Mouse (Mus musculus) G1E (cell line): ENCODE data around the gene Itgal. TPM values are rescaled to one million over a fixed set of nuclear protein-coding genes. Genes with fewer than 3 reads are reported as not detected.
"Not testable (repeated sequence)": the region's sequence is repeated elsewhere in the genome, so short reads cannot be mapped to it uniquely, and the experiment has no call there.

Experiments
- ATAC-seq: 2 replicates; pipeline ENCODE4 v1.8.0; 2016; ENCODE audit warnings: mild to moderate bottlenecking; ENCODE audit not compliant: insufficient number of reproducible peaks, poor library complexity, low FRiP score, severe bottlenecking; ENCODE audit errors: extremely low read depth
- DNase-seq: peaks from one replicate; pipeline ENCODE4 v3.0.0; 2012; ENCODE audit warnings: low spot score
- H3K27me3 ChIP-seq: 2 replicates; pipeline ENCODE4 v1.6.1; 2012; ENCODE audit warnings: mild to moderate bottlenecking, low read length, inconsistent platforms; ENCODE audit not compliant: insufficient read depth
- H3K36me3 ChIP-seq: replicated peaks from 2 replicates; pipeline ENCODE3; 2012; ENCODE audit warnings: mild to moderate bottlenecking, inconsistent platforms
- H3K4me1 ChIP-seq: 2 replicates; pipeline ENCODE4 v1.6.1; 2012; ENCODE audit warnings: low read depth, low read length, inconsistent platforms, mixed read lengths; ENCODE audit not compliant: insufficient read depth
- H3K4me3 ChIP-seq: 2 replicates; pipeline ENCODE4 v1.5.1; 2012; ENCODE audit warnings: low read depth, mild to moderate bottlenecking, inconsistent platforms, low read length, moderate library complexity, mixed read lengths
- H3K9me3 ChIP-seq: replicated peaks from 2 replicates; pipeline ENCODE4 v1.6.1; 2012; ENCODE audit warnings: inconsistent platforms
- CTCF ChIP-seq: IDR thresholded peaks from 2 replicates; pipeline ENCODE4 v1.5.1; 2012; ENCODE audit warnings: low read depth, low read length, inconsistent platforms, mixed read lengths
- GATA1 ChIP-seq: IDR thresholded peaks from 2 replicates; pipeline ENCODE4 v1.6.1; 2012; ENCODE audit warnings: borderline replicate concordance, low read length, inconsistent platforms, mixed read lengths
- GATA2 ChIP-seq: IDR thresholded peaks from 2 replicates; pipeline ENCODE4 v1.6.1; 2012; ENCODE audit warnings: low read depth, low read length, inconsistent platforms, borderline replicate concordance
- POLR2AphosphoS5 ChIP-seq: IDR thresholded peaks from 2 replicates; pipeline ENCODE4 v1.6.1; 2012; ENCODE audit warnings: low read depth, low read length, inconsistent platforms; ENCODE audit not compliant: insufficient replicate concordance
- TAL1 ChIP-seq: conservative IDR thresholded peaks from 2 replicates; pipeline ENCODE4 v1.6.1; 2012; ENCODE audit warnings: low read depth, low read length, inconsistent platforms, mixed read lengths
- polyA plus RNA-seq: library from polyadenylated mRNA; stranded (reverse); fragments of >175 nt; gene quantifications from 2 replicates; pipeline ENCODE4 v1.2.3, GENCODE M21; 2012
- total RNA-seq, 2 experiments: library from RNA; stranded (forward) in 1 of 2; stranded (reverse) in 1 of 2; fragments of 200-1000 nt in 1 of 2; fragments of >200 nt in 1 of 2; fragmentation: Nextera tagmentation in 1 of 2; gene quantifications; 2 replicates each; pipeline ENCODE4 v1.2.3; 2014 to 2017

Itgal gene
- total RNA-seq (2014; fragmentation: Nextera tagmentation) = 3.7 and 5.1 TPM in 2 replicates
- 3.1 and 4.1 TPM in 2 replicates for total RNA-seq (2017)
- polyA plus RNA-seq = 1.7 and 2.2 TPM in 2 replicates

DNA sequence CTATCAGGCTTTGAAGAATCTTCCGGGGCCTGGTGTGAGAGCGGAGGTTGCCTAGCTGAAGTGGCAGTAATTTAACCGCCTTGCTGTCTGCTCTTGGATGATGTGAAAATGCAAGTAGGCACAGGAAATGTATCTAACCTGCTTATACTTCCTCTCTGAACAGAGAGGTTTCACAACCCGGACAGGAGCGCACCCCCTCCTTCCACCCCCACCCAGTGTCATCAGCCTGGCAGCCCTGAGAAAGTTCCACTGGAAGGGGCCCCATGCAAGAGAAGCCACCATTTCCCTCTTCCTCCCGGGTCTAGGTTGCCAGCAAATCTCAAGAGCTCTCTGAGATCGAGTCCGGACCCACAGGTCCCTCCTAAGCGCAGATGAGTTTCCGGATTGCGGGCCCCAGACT lies at the start of gene Itgal:
Gene Itgal (plus strand): TSS at position 163 of the 400 bp plus-strand sequence.
- Histone ChIP-seq H3K9me3 (no peaks in the 10 kb centered on the region), H3K36me3 (no peaks in the 10 kb centered on the region), H3K4me1 (peaks cover 8% of the 10 kb centered on the region; the same call in 1 of the 2 replicates), H3K4me3 (no peak within 1 kb of the TSS), H3K27me3 (peaks cover 36% of the 10 kb centered on the region)
- ATAC-seq (peak; percentile 22; the same call in 1 of the 2 replicates), DNase-seq (peak; percentile 20)
- no peak for TF ChIP-seq CTCF
- no peak for TF ChIP-seq GATA1
- no peak for TF ChIP-seq TAL1
- TF ChIP-seq GATA2 = no peak
- TF ChIP-seq POLR2AphosphoS5 = no peak

DNA sequence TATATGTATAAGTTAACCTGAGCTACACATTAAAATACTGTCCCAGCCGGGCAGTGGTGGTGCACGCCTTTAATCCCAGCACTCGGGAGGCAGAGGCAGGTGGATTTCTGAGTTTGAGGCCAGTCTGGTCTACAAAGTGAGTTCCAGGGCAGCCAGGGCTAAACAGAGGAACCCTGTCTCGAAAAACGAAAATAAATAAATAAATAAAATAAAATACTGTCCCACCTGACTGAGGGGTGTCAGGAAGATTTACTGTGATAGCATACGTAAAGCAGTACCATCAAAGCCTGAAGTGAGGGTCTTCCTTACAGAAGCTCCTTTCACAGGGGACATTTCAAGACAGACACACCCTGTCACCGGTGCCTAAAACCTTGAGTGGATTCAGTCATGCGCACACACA lies 45.5 kb upstream of the Itgal start:
- H3K9me3 ChIP-seq, ATAC-seq, H3K4me3 ChIP-seq, DNase-seq, H3K27me3 ChIP-seq: not testable (repeated sequence)
- H3K36me3 ChIP-seq = peaks cover 77% of the 10 kb centered on the region
- H3K4me1 ChIP-seq = peaks cover 63% of the 10 kb centered on the region

DNA sequence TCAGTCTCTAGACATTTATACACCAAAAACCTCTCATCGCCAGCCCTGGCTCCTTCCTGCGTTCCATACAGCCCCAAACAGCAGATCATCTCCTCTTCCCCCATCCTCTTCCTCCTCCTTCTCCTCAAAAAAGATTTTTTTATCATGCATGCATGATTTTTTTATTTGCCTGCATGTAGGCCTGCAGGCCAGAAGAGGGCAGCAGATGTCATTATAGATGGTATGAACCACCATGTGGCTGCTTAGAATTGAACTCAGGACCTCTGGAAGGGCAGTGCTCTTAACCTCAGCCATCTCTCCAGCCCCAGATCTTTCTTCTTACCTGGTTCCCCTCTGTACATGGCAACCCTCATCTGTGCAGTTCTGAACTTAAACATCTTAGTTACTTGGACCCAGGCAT lies 43.6 kb upstream of the Itgal start:
- TF ChIP-seq GATA1 (no peak), CTCF (peak; percentile 56; the same call in 1 of the 2 replicates)
- no peak overlapping the region for H3K4me3 ChIP-seq
- ATAC-seq (no peak), DNase-seq (no peak)
- H3K36me3 ChIP-seq = peaks cover 77% of the 10 kb centered on the region
- peaks cover 57% of the 10 kb centered on the region for H3K4me1 ChIP-seq
- H3K27me3 ChIP-seq = no peaks in the 10 kb centered on the region
- no peaks in the 10 kb centered on the region for H3K9me3 ChIP-seq

DNA sequence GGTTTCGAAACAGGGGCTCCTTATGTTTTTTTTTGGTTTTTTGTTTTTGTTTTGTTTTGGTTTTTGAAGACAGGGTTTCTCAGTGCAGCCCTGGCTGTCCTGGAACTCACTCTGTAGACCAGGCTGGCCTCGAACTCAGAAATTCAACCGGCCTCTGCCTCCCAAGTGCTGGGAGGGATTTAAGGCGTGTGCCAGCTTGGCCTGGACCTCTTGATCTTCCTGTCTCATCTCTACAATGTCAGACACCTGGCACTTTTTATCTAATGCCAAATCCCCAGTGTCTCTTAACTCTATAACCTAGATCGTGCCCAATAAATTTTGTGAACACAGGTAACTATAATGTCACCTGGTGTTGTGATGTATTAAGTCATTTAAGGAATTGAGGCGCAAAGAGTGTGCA lies 42.7 kb upstream of the Itgal start:
- no peaks in the 10 kb centered on the region for H3K27me3 ChIP-seq
- no peak for ATAC-seq
- peaks cover 63% of the 10 kb centered on the region for H3K4me1 ChIP-seq
- H3K9me3 ChIP-seq = no peaks in the 10 kb centered on the region
- peak overlapping the region; percentile 77 for H3K4me3 ChIP-seq
- DNase-seq = no peak
- H3K36me3 ChIP-seq = peaks cover 77% of the 10 kb centered on the region
- TF ChIP-seq TAL1 (no peak), CTCF (no peak), POLR2AphosphoS5 (no peak), GATA1 (no peak), GATA2 (no peak)

DNA sequence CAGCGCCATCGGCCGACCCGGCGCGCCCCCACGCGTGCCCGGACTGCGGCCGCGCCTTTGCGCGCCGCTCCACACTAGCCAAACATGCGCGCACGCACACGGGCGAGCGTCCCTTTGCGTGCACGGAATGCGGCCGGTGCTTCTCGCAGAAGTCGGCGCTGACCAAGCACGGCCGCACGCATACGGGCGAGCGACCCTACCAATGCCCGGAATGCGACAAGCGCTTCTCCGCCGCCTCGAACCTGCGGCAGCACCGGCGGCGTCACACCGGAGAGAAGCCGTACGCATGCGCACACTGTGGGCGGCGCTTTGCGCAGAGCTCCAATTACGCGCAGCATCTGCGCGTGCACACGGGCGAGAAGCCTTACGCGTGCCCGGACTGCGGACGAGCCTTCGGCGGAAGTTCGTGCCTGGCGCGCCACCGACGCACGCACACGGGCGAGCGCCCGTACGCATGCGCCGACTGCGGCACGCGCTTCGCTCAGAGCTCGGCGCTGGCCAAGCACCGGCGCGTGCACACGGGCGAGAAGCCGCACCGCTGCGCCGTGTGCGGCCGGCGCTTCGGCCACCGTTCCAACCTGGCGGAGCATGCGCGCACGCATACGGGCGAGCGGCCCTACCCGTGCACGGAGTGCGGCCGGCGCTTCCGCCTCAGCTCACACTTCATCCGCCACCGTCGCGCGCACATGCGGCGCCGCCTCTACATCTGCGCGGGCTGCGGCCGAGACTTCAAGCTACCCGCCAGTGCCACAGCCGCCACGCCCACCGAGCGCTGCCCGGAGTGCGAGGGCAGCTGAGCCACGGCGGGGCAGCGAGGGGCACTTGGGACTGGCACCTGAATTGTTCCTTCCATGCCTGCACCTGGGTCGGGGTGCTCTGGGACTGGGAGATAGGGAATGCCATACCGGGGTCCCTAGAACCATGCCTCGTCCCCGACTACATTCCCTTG lies 42.0 kb upstream of the Itgal start:
- TF ChIP-seq GATA2 = no peak
- TF ChIP-seq GATA1 = no peak
- TF ChIP-seq TAL1 = no peak
- TF ChIP-seq POLR2AphosphoS5 = no peak
- TF ChIP-seq CTCF = no peak
- Histone ChIP-seq H3K36me3 (peaks cover 79% of the 10 kb centered on the region), H3K27me3 (no peaks in the 10 kb centered on the region), H3K4me1 (peaks cover 68% of the 10 kb centered on the region), H3K9me3 (no peaks in the 10 kb centered on the region), H3K4me3 (peak overlapping the region; percentile 77)
- ATAC-seq = peak; percentile 73
- peak; percentile 74 for DNase-seq

DNA sequence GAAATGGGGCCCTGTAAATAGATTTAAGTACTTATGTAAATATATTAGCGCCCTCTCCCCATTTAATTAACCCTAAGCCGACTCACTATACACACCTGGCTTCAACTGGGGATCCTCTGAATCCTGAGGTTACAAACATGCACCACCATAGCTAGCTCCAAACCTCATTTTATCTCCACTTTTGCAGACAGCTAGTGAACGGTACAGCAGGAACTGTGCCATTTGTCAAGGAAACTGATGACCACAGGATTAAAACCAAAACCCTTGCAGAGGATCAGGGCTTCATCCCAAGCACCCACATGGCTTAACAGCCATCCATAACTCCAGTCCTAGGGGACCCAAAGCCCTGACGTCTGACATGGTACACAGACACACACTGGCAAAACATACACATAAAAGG lies 41.1 kb upstream of the Itgal start:
- TF ChIP-seq GATA2 (no peak), POLR2AphosphoS5 (no peak), CTCF (no peak), TAL1 (no peak), GATA1 (no peak)
- DNase-seq = no peak
- H3K4me1 ChIP-seq = peaks cover 69% of the 10 kb centered on the region
- no peak for ATAC-seq
- no peak overlapping the region; the same call in 1 of the 2 replicates for H3K4me3 ChIP-seq
- no peaks in the 10 kb centered on the region for H3K9me3 ChIP-seq
- H3K27me3 ChIP-seq = no peaks in the 10 kb centered on the region
- peaks cover 72% of the 10 kb centered on the region for H3K36me3 ChIP-seq
